Mouse (Mus musculus) lung, embryonic 14.5 days (tissue): ENCODE measurements around the gene Tbck. TPM values are rescaled to one million over a fixed set of nuclear protein-coding genes. Genes with fewer than 3 reads are reported as not detected.

Source experiments
- ATAC-seq: fragments of 200-750 bp; cut with Nextera tagmentation; 2 replicates; pipeline ENCODE4 v1.8.0; 2017; ENCODE audit warnings: mild to moderate bottlenecking, moderate TSS enrichment, moderate library complexity; ENCODE audit not compliant: insufficient read depth
- DNase-seq: peaks from one replicate; pipeline ENCODE4 v3.0.0-alpha.2; 2015
- H3K27ac ChIP-seq: fragments of 300-500 bp; sonication (generic); 2 replicates; pipeline ENCODE4 v1.5.1; 2014; ENCODE audit warnings: low read depth, mild to moderate bottlenecking, moderate library complexity
- H3K27me3 ChIP-seq: fragments of 300-500 bp; sonication (generic); 2 replicates; pipeline ENCODE4 v1.6.1; 2014; ENCODE audit warnings: low read length, control low read depth; ENCODE audit not compliant: insufficient read depth
- H3K36me3 ChIP-seq: fragments of 300-500 bp; sonication (generic); 2 replicates; pipeline ENCODE4 v1.6.1; 2014; ENCODE audit warnings: control low read depth; ENCODE audit not compliant: insufficient read depth
- H3K4me1 ChIP-seq: fragments of 300-500 bp; sonication (generic); 2 replicates; pipeline ENCODE4 v1.6.1; 2014; ENCODE audit warnings: antibody characterized with exemption, control low read depth; ENCODE audit not compliant: insufficient read depth
- H3K4me2 ChIP-seq: fragments of 300-500 bp; sonication (generic); 2 replicates; pipeline ENCODE4 v1.6.1; 2014; ENCODE audit warnings: mild to moderate bottlenecking
- H3K4me3 ChIP-seq: fragments of 300-500 bp; sonication (generic); 2 replicates; pipeline ENCODE4 v1.5.1; 2014; ENCODE audit warnings: low read depth, low read length
- H3K9ac ChIP-seq: fragments of 300-500 bp; sonication (generic); 2 replicates; pipeline ENCODE4 v1.6.1; 2014
- H3K9me3 ChIP-seq: fragments of 300-500 bp; sonication (generic); 2 replicates; pipeline ENCODE4 v1.6.1; 2016; ENCODE audit warnings: low read depth, low read length, control low read depth
- CTCF ChIP-seq: IDR thresholded peaks from 2 replicates; pipeline ENCODE4 v1.5.1; 2016; ENCODE audit warnings: antibody characterized with exemption, low read depth
- WGBS: fragments of 180-500 bp; shearing (Covaris S2); extraction: QIAGEN DNeasy Blood & Tissue Kit; methylation state at CpG from one replicate; pipeline ENCODE4 v1.1.7; 2014; 5-methylcytosine and 5-hydroxymethylcytosine counted together
- polyA plus RNA-seq: library from polyadenylated mRNA; unstranded; fragments of >200 nt; fragmentation: Nextera tagmentation; extraction: Ambion mirVana; gene quantifications from 2 replicates; pipeline ENCODE4 v1.2.1, GENCODE M21; 2014

The Tbck gene
- polyA plus RNA-seq, 1 experiment from 2014 or later = 19.6 TPM

GRCm38 (mm10) chr3:132752772-132753171, 68.8 kb downstream of the Tbck start:
- peak; percentile 82 for ATAC-seq
- no peak overlapping the region for H3K27ac ChIP-seq
- no peak overlapping the region for H3K9ac ChIP-seq
- H3K27me3 ChIP-seq = no peaks in the 10 kb centered on the region
- H3K4me1 ChIP-seq = no peaks in the 10 kb centered on the region
- H3K4me2 ChIP-seq = no peak overlapping the region
- no peak overlapping the region for H3K4me3 ChIP-seq
- peak; percentile 75 for DNase-seq
- no peak for TF ChIP-seq CTCF
- WGBS = 17% methylated on average over 4 of the region's 4 CpGs
- H3K9me3 ChIP-seq = no peaks in the 10 kb centered on the region
- 0 out of 2 replicates have a peak, but pooled peaks cover 13% of the 10 kb centered on the region for H3K36me3 ChIP-seq

- no peaks in the 10 kb centered on the region for H3K4me1 ChIP-seq
- H3K9ac ChIP-seq = no peak overlapping the region
- 68% methylated on average over 1 of the region's 1 CpGs for WGBS
- H3K9me3 ChIP-seq = no peaks in the 10 kb centered on the region
- H3K36me3 ChIP-seq = 0 out of 2 replicates have a peak, but pooled peaks cover 13% of the 10 kb centered on the region
- H3K4me3 ChIP-seq = no peak overlapping the region
- TF ChIP-seq CTCF = no peak
- ATAC-seq (no peak), DNase-seq (no peak)
- no peak overlapping the region for H3K4me2 ChIP-seq
- no peaks in the 10 kb centered on the region for H3K27me3 ChIP-seq
- no peak overlapping the region for H3K27ac ChIP-seq
Observed at GRCm38 (mm10) chr3:132756274-132756673, 72.3 kb downstream of the Tbck start.

GRCm38 (mm10) chr3:132766033-132766726, 82.2 kb downstream of the Tbck start:
- no peak for ATAC-seq
- TF ChIP-seq CTCF = no peak
- Histone ChIP-seq H3K9ac (no peak overlapping the region), H3K9me3 (no peaks in the 10 kb centered on the region), H3K4me2 (no peak overlapping the region), H3K36me3 (no peaks in the 10 kb centered on the region), H3K27ac (no peak overlapping the region), H3K4me1 (no peaks in the 10 kb centered on the region), H3K27me3 (no peaks in the 10 kb centered on the region), H3K4me3 (no peak overlapping the region)
- no peak for DNase-seq
- 89% methylated on average over 17 of the region's 17 CpGs for whole genome bisulfite sequencing

GRCm38 (mm10) chr3:132772054-132772453, 88.1 kb downstream of the Tbck start:
- DNase-seq = no peak
- no peak for ATAC-seq
- no peak for TF ChIP-seq CTCF

GRCm38 (mm10) chr3:132776686-132777085, 92.7 kb downstream of the Tbck start:
- H3K9me3 ChIP-seq = no peaks in the 10 kb centered on the region
- H3K4me3 ChIP-seq = no peak overlapping the region
- H3K27me3 ChIP-seq = no peaks in the 10 kb centered on the region
- no peak for TF ChIP-seq CTCF
- H3K27ac ChIP-seq = no peak overlapping the region
- 81% methylated on average over 7 of the region's 7 CpGs for WGBS
- H3K4me2 ChIP-seq = no peak overlapping the region
- H3K4me1 ChIP-seq = no peaks in the 10 kb centered on the region
- peak; percentile 20 for DNase-seq
- no peak overlapping the region for H3K9ac ChIP-seq
- 0 out of 2 replicates have a peak, but pooled peaks cover 5% of the 10 kb centered on the region for H3K36me3 ChIP-seq
- ATAC-seq = no peak

More at GRCm38 (mm10) chr3:132772054-132772453, 88.1 kb downstream of the Tbck start:
- Histone ChIP-seq H3K27ac (no peak overlapping the region), H3K4me3 (no peak overlapping the region), H3K27me3 (no peaks in the 10 kb centered on the region), H3K9me3 (no peaks in the 10 kb centered on the region), H3K36me3 (0 out of 2 replicates have a peak, but pooled peaks cover 5% of the 10 kb centered on the region), H3K4me1 (no peaks in the 10 kb centered on the region), H3K9ac (no peak overlapping the region), H3K4me2 (no peak overlapping the region)
- WGBS = 91% methylated on average over 7 of the region's 7 CpGs

- no peaks in the 10 kb centered on the region for H3K27me3 ChIP-seq
- ATAC-seq (no peak), DNase-seq (no peak)
- no peak overlapping the region for H3K27ac ChIP-seq
- WGBS = 95% methylated on average over 2 of the region's 2 CpGs
- no peak overlapping the region for H3K9ac ChIP-seq
- H3K4me1 ChIP-seq = no peaks in the 10 kb centered on the region
- no peak overlapping the region for H3K4me3 ChIP-seq
- TF ChIP-seq CTCF = no peak
- no peaks in the 10 kb centered on the region for H3K36me3 ChIP-seq
- H3K9me3 ChIP-seq = no peaks in the 10 kb centered on the region
- no peak overlapping the region for H3K4me2 ChIP-seq
Observed at GRCm38 (mm10) chr3:132781103-132781502, 97.2 kb downstream of the Tbck start.

- Histone ChIP-seq H3K27me3 (no peaks in the 10 kb centered on the region), H3K4me2 (no peak overlapping the region), H3K9me3 (no peaks in the 10 kb centered on the region), H3K4me1 (no peaks in the 10 kb centered on the region), H3K27ac (no peak overlapping the region), H3K36me3 (no peaks in the 10 kb centered on the region), H3K9ac (no peak overlapping the region), H3K4me3 (no peak overlapping the region)
- no peak for TF ChIP-seq CTCF
- WGBS = 76% methylated on average over 1 of the region's 1 CpGs
- no peak for DNase-seq
- no peak for ATAC-seq
Observed at GRCm38 (mm10) chr3:132783087-132783486, 99.1 kb downstream of the Tbck start.
